Mouse (Mus musculus): ENCODE data around the gene Dhx35. TPM values are rescaled to one million over a fixed set of nuclear protein-coding genes. Genes with fewer than 3 reads are reported as not detected.

Gene Dhx35
- polyA plus RNA-seq, 1 experiment: 15.6 TPM

DNA sequence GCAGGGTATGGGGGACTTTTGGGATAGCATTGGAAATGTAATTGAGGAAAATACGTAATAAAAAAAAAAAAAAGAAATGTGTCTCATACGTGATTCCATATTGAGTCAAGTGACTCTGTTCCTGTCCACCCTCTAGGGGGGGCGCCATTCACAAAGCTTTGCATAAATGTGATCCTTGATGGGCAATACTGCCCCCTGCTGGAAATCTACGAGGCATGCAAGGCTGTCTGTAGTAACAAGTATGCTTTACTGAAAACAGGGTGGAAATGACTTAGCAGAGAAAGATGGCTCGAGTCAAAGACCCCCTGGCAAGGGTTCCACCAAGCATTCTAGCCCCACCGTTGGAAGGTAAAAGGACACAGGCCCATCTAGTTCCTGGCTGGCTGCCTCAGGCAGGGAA, 92.0 kb downstream of the Dhx35 start:
- no peak for DNase-seq (ENCODE audit: low read depth, low spot score)
- WGBS: 46% methylated on average over 6 of the region's 6 CpGs

DNA sequence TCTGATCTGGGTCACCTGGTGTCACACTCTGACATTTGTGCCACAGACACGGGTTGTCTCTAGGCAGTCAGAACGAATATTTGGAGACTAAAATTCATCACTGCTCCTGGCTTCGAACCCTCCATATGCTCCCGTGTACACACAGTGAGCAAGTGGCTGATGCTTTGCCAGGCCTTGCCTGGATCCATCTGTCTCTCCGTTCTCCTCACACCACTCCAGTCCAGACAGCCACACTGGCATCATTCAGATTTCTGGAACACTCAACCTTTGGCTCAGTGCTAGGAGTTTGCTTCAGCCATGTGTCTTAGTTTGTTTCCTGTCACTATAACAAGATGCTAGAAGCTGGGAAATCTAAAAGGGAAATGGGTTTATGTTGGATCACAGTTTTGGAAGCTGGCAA, 93.9 kb downstream of the Dhx35 start:
- 85% methylated on average over 5 of the region's 5 CpGs for WGBS
- DNase-seq (ENCODE audit: low read depth, low spot score): no peak

DNA sequence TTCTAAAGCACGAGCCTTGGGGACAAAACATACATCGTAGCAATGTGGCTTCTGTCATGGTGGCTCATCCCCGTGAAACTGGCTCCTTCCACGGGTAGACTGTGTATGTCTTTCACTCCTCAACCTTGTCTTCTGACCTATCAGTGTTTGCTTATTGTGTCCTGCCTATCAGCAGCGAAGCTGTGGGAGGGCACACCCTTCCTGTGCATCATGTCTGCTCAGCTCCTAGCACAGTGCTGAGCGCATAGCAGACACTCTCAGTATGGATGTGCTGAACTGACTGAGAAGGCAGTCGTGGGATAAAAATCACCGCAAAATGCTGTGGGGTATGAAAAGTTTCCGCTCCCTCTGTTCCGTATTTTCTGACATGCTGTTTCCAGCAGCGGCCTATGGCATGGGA, 94.6 kb downstream of the Dhx35 start:
- WGBS: 64% methylated on average over 11 of the region's 11 CpGs
- no peak for DNase-seq (ENCODE audit: low read depth, low spot score)

DNA sequence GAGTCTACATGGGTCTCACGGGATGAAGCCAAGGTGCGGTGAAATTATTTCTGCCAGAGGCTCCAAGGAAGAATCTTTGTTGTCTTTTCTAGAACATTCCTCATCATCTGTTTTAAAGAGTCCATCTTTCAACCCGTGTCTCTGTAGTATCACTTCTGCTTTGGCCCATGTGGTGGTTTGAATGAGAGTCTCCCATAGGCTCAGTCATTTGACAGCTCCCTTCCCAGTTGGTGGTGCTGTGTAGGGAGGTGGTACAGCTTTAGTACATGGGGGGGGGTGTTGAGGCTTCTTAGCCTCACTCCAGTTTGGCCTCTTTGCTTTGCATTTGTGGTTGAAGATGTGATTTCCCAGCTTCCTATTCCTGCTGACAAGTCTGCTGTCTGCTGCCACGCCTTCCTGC, 96.7 kb downstream of the Dhx35 start:
- no peak for DNase-seq (ENCODE audit: low read depth, low spot score)
- WGBS: 77% methylated on average over 4 of the region's 4 CpGs

DNA sequence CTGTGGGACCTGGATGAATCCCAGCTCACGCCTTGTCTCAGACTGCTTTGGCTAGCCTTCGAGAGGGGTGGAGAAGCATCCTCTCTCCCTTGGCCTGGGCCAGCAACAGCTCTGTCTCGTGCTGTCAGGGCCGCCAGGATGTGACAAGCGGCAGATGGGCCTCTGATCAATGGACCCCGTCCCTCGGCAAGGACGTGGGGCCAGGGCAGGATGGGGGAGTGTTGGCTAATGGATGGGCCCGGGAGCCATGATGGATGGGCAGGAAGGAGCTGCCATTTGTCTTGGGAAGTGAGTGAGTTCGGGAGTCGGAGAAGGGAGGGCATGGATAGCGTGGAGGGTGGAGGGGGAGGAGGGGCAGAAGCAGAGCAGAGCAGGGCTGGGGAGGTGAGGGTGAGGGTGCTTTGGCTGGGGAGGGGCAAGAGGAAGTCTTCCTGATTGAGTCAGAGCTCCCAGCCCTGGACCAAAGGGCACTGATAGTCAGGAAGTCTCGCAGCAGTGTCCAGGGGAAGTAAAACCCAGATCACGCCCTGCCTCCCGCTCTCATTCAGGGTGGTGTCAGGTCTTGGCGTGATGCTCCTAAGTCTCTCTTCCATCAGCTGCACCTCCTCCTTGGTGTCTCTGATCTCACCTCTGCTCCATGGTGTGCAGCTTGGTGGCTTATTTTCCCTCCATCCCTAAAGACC, 98.7 kb downstream of the Dhx35 start:
- peak; percentile 10 for DNase-seq (ENCODE audit: low read depth, low spot score)
- 36% methylated on average over 16 of the region's 16 CpGs for WGBS

DNA sequence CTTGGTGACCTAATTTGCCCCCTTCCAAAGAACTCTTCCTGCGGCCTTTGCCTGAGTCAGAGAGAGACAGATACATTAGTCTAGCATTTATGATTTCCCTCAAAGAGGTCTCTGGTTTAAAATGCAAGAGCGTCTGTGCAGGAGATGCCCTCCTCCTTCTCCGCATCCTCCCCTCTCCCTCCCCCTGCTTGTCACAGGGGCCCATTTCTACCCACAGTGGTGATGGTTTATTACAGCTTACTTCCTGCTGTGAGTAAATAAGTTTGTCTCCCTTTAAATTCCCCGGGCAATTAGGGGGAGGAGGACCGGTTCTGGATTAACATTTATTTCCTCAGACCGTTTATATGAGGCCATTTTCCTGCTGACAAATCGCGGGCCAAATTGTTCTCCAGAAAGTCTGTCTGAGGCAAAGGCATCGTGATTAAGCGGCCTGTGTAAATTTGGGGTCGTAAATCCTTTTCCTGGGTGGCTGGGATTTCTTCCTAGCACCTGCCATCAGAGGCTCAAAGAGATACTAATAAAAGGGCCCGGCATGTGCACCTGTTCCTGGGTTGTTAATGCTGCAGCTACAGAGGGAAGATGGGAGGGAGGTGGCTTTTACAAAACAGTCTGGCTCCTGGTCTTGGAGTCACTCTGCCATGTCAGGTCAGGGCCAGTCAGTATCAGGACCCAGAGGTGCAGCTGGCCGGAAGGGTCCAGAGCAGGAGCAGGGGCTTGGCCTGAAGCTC, 104.0 kb downstream of the Dhx35 start:
- DNase-seq (ENCODE audit: low read depth, low spot score): no peak
- WGBS: 7% methylated on average over 13 of the region's 13 CpGs

Other genes with a start within 250 kb of the Dhx35 start
- 0.02 TPM in 1 of 2 replicates, not detected in the other for gene Slc32a1, start 184.0 kb upstream of the Dhx35 start, polyA plus RNA-seq (2012; rRNA removed)
- 5.8 and 6.0 TPM in 2 replicates for gene Actr5, start 169.9 kb upstream of the Dhx35 start, polyA plus RNA-seq (2012; rRNA removed)
- 2.7 and 3.5 TPM in 2 replicates for gene Ppp1r16b, start 129.4 kb upstream of the Dhx35 start, polyA plus RNA-seq (2012; rRNA removed)
- 25.6 and 26.4 TPM in 2 replicates for gene Fam83d, start 26.7 kb upstream of the Dhx35 start, polyA plus RNA-seq (2012; rRNA removed)